Comparison of ENCODE assay signal across 9 mouse cellular contexts in genomic region chr4:134355841-134356452, GRCm38 (mm10). TPM values are rescaled to one million over a fixed set of nuclear protein-coding genes. Genes with fewer than 3 reads are reported as not detected.
DNase-seq lines count a peak whose midpoint lies in the region; ATAC-seq lines count a peak whose summit lies in the region.
"Had no signal": no experiment of that assay in that cellular context is flagged by ENCODE, and none has a peak within 500 bp of the region (broad histone marks: within the 10 kb centered on the region; RNA-seq: fewer than 3 reads in every experiment).

No protein-coding gene starts in this region.

- intact Hi-C loops in left cerebral cortex, postnatal 4 days (cut with DNase I), result no loop called here
- intact Hi-C loops in left cerebral cortex, postnatal 14 days (cut with DNase I), result loop anchor here (5.0 kb wide), 2 partner anchors 69 to 104 kb away; partner anchors contain the start of genes Grrp1 and Pdik1l

- 36% methylated on average over 16 of the region's 16 CpGs for WGBS in stomach, embryonic 14.5 days

- no peak overlapping the region for H3K9ac ChIP-seq in stomach, embryonic 14.5 days (replicated peaks; ENCODE audit: low read depth, low read length)
- H3K9ac ChIP-seq: neural tube, embryonic 12.5 days had no signal

- no peaks in the 10 kb centered on the region for H3K9me3 ChIP-seq in stomach, embryonic 14.5 days (ENCODE audit: control insufficient read depth, low read depth, low read length)
- H3K9me3 ChIP-seq: neural tube, embryonic 12.5 days had no signal

- H3K4me2 ChIP-seq in stomach, embryonic 14.5 days (replicated peaks; ENCODE audit: low read depth, low read length), result no peak overlapping the region
- H3K4me2 ChIP-seq: neural tube, embryonic 12.5 days had no signal

- peaks cover 11% of the 10 kb centered on the region; the same call in 1 of the 2 replicates for H3K4me1 ChIP-seq in stomach, embryonic 14.5 days (ENCODE audit: control insufficient read depth, insufficient read depth, low read length)

- no peak overlapping the region for H3K4me3 ChIP-seq in stomach, embryonic 14.5 days (ENCODE audit: low read depth, low read length)
- H3K4me3 ChIP-seq: neural tube, embryonic 12.5 days had no signal

- no peaks in the 10 kb centered on the region for H3K36me3 ChIP-seq in stomach, embryonic 14.5 days (ENCODE audit: control insufficient read depth, insufficient read depth, low read length)
- H3K36me3 ChIP-seq: neural tube, embryonic 12.5 days had no signal

- peak; percentile 64 for DNase-seq in left cerebral cortex, postnatal 4 days
- no peak for DNase-seq in left cerebral cortex, postnatal 14 days (ENCODE audit: low spot score in 2 of 2)
- peak; percentile 27 to 58 for DNase-seq in gastrocnemius, postnatal 4 days (ENCODE audit: low spot score in 2 of 2)
- DNase-seq in kidney, adult 8-10 months, result peak; percentile 89 to 90
- no peak for DNase-seq in embryo, embryonic 11 days
- DNase-seq in spleen, postnatal 36 days (ENCODE audit: low spot score in 2 of 2), result no peak
- no peak for DNase-seq in left cerebral cortex, adult 9 months (ENCODE audit: low spot score in 2 of 2)

- H3K27ac ChIP-seq in stomach, embryonic 14.5 days (ENCODE audit: low read length), result no peak overlapping the region
- H3K27ac ChIP-seq: neural tube, embryonic 12.5 days had no signal

- H3K27me3 ChIP-seq in stomach, embryonic 14.5 days (ENCODE audit: control insufficient read depth, insufficient read depth, low read length), result no peaks in the 10 kb centered on the region

- 0 out of 2 replicates have a peak, but pooled peaks have one; percentile 24 for ATAC-seq in stomach, embryonic 14.5 days (ENCODE audit: insufficient number of reproducible peaks, insufficient read depth, low FRiP score, low read depth)

RNA-seq across cellular contexts. Expression of gene Slc30a2, which starts 13.0 kb away (rescaled TPM):
- not detected for total RNA-seq in left cerebral cortex, postnatal 4 days (2021)
- total RNA-seq in left cerebral cortex, postnatal 14 days (2021), result under 1 TPM in 1 of 2 experiments, not detected in 1; 0.17 TPM
- total RNA-seq in gastrocnemius, postnatal 4 days (2021), result under 1 TPM; 0.44 to 0.54 TPM
- polyA plus RNA-seq in stomach, embryonic 14.5 days (2014; fragmentation: Nextera tagmentation; extraction: Ambion mirVana), result not detected in 2 replicates
- polyA plus RNA-seq: neural tube, embryonic 12.5 days had no signal

RNA-seq across cellular contexts. Expression of gene Extl1, which starts 27.7 kb away (rescaled TPM):
- total RNA-seq in left cerebral cortex, postnatal 4 days (2021), result 1 to 10 TPM; 3.9 to 4.1 TPM
- 10 to 100 TPM; 52.3 to 53.7 TPM for total RNA-seq in left cerebral cortex, postnatal 14 days (2021)
- 10 to 100 TPM in 1 of 2 experiments, 1 to 10 TPM in 1; 7.5 to 10.2 TPM for total RNA-seq in gastrocnemius, postnatal 4 days (2021)
- polyA plus RNA-seq in stomach, embryonic 14.5 days (2014; fragmentation: Nextera tagmentation; extraction: Ambion mirVana), result 0.64 and 0.98 TPM in 2 replicates

RNA-seq across cellular contexts. Expression of gene Pafah2, which starts 40.2 kb away (rescaled TPM):
- total RNA-seq in left cerebral cortex, postnatal 4 days (2021), result 10 to 100 TPM; 12.7 to 14.1 TPM
- total RNA-seq in left cerebral cortex, postnatal 14 days (2021), result 10 to 100 TPM; 10.9 to 12.3 TPM
- 1 to 10 TPM; 4.4 to 4.9 TPM for total RNA-seq in gastrocnemius, postnatal 4 days (2021)
- polyA plus RNA-seq in stomach, embryonic 14.5 days (2014; fragmentation: Nextera tagmentation; extraction: Ambion mirVana), result 13.8 and 15.1 TPM in 2 replicates

RNA-seq across cellular contexts. Expression of gene Trim63, which starts 41.0 kb away (rescaled TPM):
- under 1 TPM; 0.44 to 0.46 TPM for total RNA-seq in left cerebral cortex, postnatal 4 days (2021)
- under 1 TPM; 0.40 to 0.86 TPM for total RNA-seq in left cerebral cortex, postnatal 14 days (2021)
- total RNA-seq in gastrocnemius, postnatal 4 days (2021), result 10 to 100 TPM; 48.4 to 59.5 TPM
- not detected in 2 replicates for polyA plus RNA-seq in stomach, embryonic 14.5 days (2014; fragmentation: Nextera tagmentation; extraction: Ambion mirVana)

Comparison
In these comparisons a context has a peak if more than half of its experiments do, and no peak if none do; other contexts are left out.
1. DNase-seq: peak in left cerebral cortex, postnatal 4 days (single experiment), gastrocnemius, postnatal 4 days (2 of 2) and kidney, adult 8-10 months (2 of 2); none in left cerebral cortex, postnatal 14 days (0 of 2), embryo, embryonic 11 days (single experiment), spleen, postnatal 36 days (0 of 2) and left cerebral cortex, adult 9 months (0 of 2).
2. RNA of gene Extl1, which starts 27.7 kb away (total RNA-seq): 52.3 to 53.7 TPM in left cerebral cortex, postnatal 14 days; 7.5 to 10.2 TPM in gastrocnemius, postnatal 4 days and 3.9 to 4.1 TPM in left cerebral cortex, postnatal 4 days; every median in the first group is over 4 times any median in the second.